In the genomic region with DNA sequence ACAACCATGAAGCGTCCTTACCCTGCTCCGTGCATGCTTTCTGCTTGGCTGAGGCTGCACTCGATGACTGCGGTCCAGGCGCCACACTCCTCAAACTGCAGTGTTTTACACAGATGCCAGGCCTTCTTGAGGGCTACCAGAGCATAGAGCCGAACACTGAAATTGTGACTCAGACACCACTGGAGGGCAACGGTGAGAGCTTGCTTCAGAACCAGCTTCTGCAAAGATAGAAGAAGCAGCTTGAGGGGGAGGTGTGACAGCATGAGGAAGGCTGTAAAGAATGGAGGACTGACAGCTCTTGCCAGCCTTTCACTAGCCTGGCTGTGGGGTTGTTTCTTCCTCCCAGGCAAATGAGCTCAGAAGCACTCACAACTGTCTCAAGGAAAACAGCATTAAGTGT, we compare ENCODE assay signal across 13 mouse cellular contexts. TPM values are rescaled to one million over a fixed set of nuclear protein-coding genes. Genes with fewer than 3 reads are reported as not detected.
DNase-seq lines count a peak whose midpoint lies in the region; ATAC-seq and TF ChIP-seq lines count a peak whose summit lies in the region.
"Had no signal": no experiment of that assay in that cellular context is flagged by ENCODE, and none has a peak within 500 bp of the region (broad histone marks: within the 10 kb centered on the region; RNA-seq: fewer than 3 reads in every experiment).

No protein-coding gene starts in this region.

- no peak overlapping the region for H3K9ac ChIP-seq in embryonic facial prominence, embryonic 14.5 days (ENCODE audit: low read depth, low read length)

- 79% methylated on average over 7 of the region's 7 CpGs for WGBS in embryonic facial prominence, embryonic 14.5 days
- 88% methylated on average over 7 of the region's 7 CpGs for WGBS in embryonic facial prominence, embryonic 10.5 days

- DNase-seq in embryonic facial prominence, embryonic 14.5 days (ENCODE audit: low spot score), result peak; percentile 8
- no peak for DNase-seq in embryonic facial prominence, embryonic 10.5 days (ENCODE audit: low spot score)
- DNase-seq in 3T3-L1 (ENCODE audit: low read depth, low spot score), result peak; percentile 50
- DNase-seq in brain, embryonic 14.5 days (ENCODE audit: low read depth), result peak; percentile 40
- no peak for DNase-seq in adrenal gland, adult (ENCODE audit: inconsistent age in 2 of 2, low spot score in 1 of 2)
- DNase-seq in kidney, adult 18-20 months, result no peak
- DNase-seq in heart, adult 18-20 months, result no peak
- DNase-seq: adrenal gland, postnatal 14 days; cerebellum, postnatal 25 days; heart, postnatal 4 days; lung, adult 18-20 months had no signal

- ATAC-seq in embryonic facial prominence, embryonic 14.5 days (ENCODE audit: low read depth), result no peak
- peak; percentile 46; the same call in 1 of the 2 replicates for ATAC-seq in megakaryocyte progenitor cell, adult 5-6 weeks (replicated peaks; ENCODE audit: poor library complexity)
- ATAC-seq: forebrain, embryonic 16.5 days had no signal

- peak; percentile 45; the same call in 1 of the 2 replicates for TF ChIP-seq CTCF in brain, embryonic 14.5 days (IDR thresholded peaks at IDR 0.05; ENCODE audit: borderline replicate concordance, extremely low read depth, insufficient read depth, insufficient read length)

- H3K4me1 ChIP-seq in embryonic facial prominence, embryonic 14.5 days (ENCODE audit: control insufficient read depth, insufficient read depth, low read length), result no peaks in the 10 kb centered on the region
- no peaks in the 10 kb centered on the region for H3K4me1 ChIP-seq in embryonic facial prominence, embryonic 10.5 days

- H3K27me3 ChIP-seq in embryonic facial prominence, embryonic 14.5 days (replicated peaks; ENCODE audit: control insufficient read depth, insufficient read depth, low read length), result no peaks in the 10 kb centered on the region
- H3K27me3 ChIP-seq in embryonic facial prominence, embryonic 10.5 days (replicated peaks; ENCODE audit: low read depth, poor library complexity, severe bottlenecking), result no peaks in the 10 kb centered on the region

- H3K27ac ChIP-seq in embryonic facial prominence, embryonic 14.5 days (replicated peaks; ENCODE audit: low read depth, low read length), result no peak overlapping the region
- H3K27ac ChIP-seq in embryonic facial prominence, embryonic 10.5 days (replicated peaks), result no peak overlapping the region

- TF ChIP-seq POLR2A in brain, embryonic 14.5 days (IDR thresholded peaks at IDR 0.05; ENCODE audit: borderline replicate concordance, extremely low read depth, insufficient read depth, insufficient read length, poor library complexity, severe bottlenecking), result no peak

- peaks cover 78% of the 10 kb centered on the region for H3K36me3 ChIP-seq in embryonic facial prominence, embryonic 14.5 days (ENCODE audit: control insufficient read depth, insufficient read depth, low read length)
- peaks cover 85% of the 10 kb centered on the region for H3K36me3 ChIP-seq in embryonic facial prominence, embryonic 10.5 days (replicated peaks)

- H3K4me3 ChIP-seq in embryonic facial prominence, embryonic 14.5 days (ENCODE audit: low read depth, low read length), result no peak overlapping the region
- H3K4me3 ChIP-seq in embryonic facial prominence, embryonic 10.5 days, result no peak overlapping the region

- H3K4me2 ChIP-seq in embryonic facial prominence, embryonic 14.5 days (ENCODE audit: low read depth, low read length), result no peak overlapping the region

- H3K9me3 ChIP-seq in embryonic facial prominence, embryonic 14.5 days (ENCODE audit: control insufficient read depth, low read length), result no peaks in the 10 kb centered on the region
- H3K9me3 ChIP-seq in embryonic facial prominence, embryonic 10.5 days, result no peaks in the 10 kb centered on the region

RNA-seq across cellular contexts. Expression of a gene that starts 11.5 kb away (rescaled TPM):
- polyA plus RNA-seq in embryonic facial prominence, embryonic 14.5 days (2014; fragmentation: Nextera tagmentation; extraction: Ambion mirVana), result 45.5 and 49.5 TPM in 2 replicates
- 43.8 and 46.8 TPM in 2 replicates for polyA plus RNA-seq in embryonic facial prominence, embryonic 10.5 days (2016; fragmentation: Nextera tagmentation; extraction: Ambion mirVana)
- polyA plus RNA-seq in brain, embryonic 14.5 days (2012; rRNA removed), result 32.4 and 46.8 TPM in 2 replicates
- total RNA-seq in megakaryocyte progenitor cell, adult 5-6 weeks (2015), result 34.9 and 36.3 TPM in 2 replicates
- total RNA-seq in megakaryocyte progenitor cell, adult 5-6 weeks (2017), result 27.6 and 28.5 TPM in 2 replicates
- total RNA-seq in heart, adult 18-20 months (2021), result 10 to 100 TPM; 23.3 to 29.1 TPM

RNA-seq across cellular contexts. Expression of a gene that starts 41.0 kb away (rescaled TPM):
- polyA plus RNA-seq in embryonic facial prominence, embryonic 14.5 days (2014; fragmentation: Nextera tagmentation; extraction: Ambion mirVana), result 3.2 and 3.5 TPM in 2 replicates
- 2.7 and 2.8 TPM in 2 replicates for polyA plus RNA-seq in embryonic facial prominence, embryonic 10.5 days (2016; fragmentation: Nextera tagmentation; extraction: Ambion mirVana)
- 5.9 and 6.4 TPM in 2 replicates for polyA plus RNA-seq in brain, embryonic 14.5 days (2012; rRNA removed)
- total RNA-seq in megakaryocyte progenitor cell, adult 5-6 weeks (2015), result 10.3 and 12.5 TPM in 2 replicates
- total RNA-seq in megakaryocyte progenitor cell, adult 5-6 weeks (2017), result 6.4 and 11.4 TPM in 2 replicates
- 1 to 10 TPM; 4.2 to 4.6 TPM for total RNA-seq in heart, adult 18-20 months (2021)

Comparison
In these comparisons a context has a peak if more than half of its experiments do, and no peak if none do; other contexts are left out.
1. DNase-seq: peak in embryonic facial prominence, embryonic 14.5 days (single experiment), 3T3-L1 (single experiment) and brain, embryonic 14.5 days (single experiment); none in embryonic facial prominence, embryonic 10.5 days (single experiment), adrenal gland, adult (0 of 2), kidney, adult 18-20 months (single experiment) and heart, adult 18-20 months (0 of 2).